Mouse (Mus musculus) testis, adult 2 months (tissue): ENCODE measurements around the gene Pkp3. TPM values are rescaled to one million over a fixed set of nuclear protein-coding genes. Genes with fewer than 3 reads are reported as not detected.

Experiments
- H3K27ac ChIP-seq: fragments of 200-500 bp; 2 replicates; pipeline ENCODE4 v1.5.1; 2012; ENCODE audit warnings: low read depth, low read length; ENCODE audit not compliant: control insufficient read depth, insufficient read depth
- H3K27me3 ChIP-seq: fragments of 200-500 bp; 2 replicates; pipeline ENCODE4 v1.6.1; 2012; ENCODE audit warnings: mild to moderate bottlenecking, low read length, moderate library complexity; ENCODE audit not compliant: control insufficient read depth, insufficient read depth
- H3K36me3 ChIP-seq: fragments of 200-500 bp; 2 replicates; pipeline ENCODE4 v1.6.1; 2012; ENCODE audit warnings: mild to moderate bottlenecking, low read length; ENCODE audit not compliant: control insufficient read depth, insufficient read depth
- H3K4me1 ChIP-seq: fragments of 200-500 bp; 2 replicates; pipeline ENCODE4 v1.6.1; 2012; ENCODE audit warnings: low read length; ENCODE audit not compliant: control insufficient read depth, insufficient read depth
- H3K4me3 ChIP-seq: fragments of 200-500 bp; 2 replicates; pipeline ENCODE4 v1.5.1; 2012; ENCODE audit warnings: low read depth, mild to moderate bottlenecking, low read length, moderate library complexity, mixed read lengths; ENCODE audit not compliant: control insufficient read depth
- CTCF ChIP-seq: fragments of 200-500 bp; IDR thresholded peaks from 2 replicates; pipeline ENCODE4 v1.5.1; 2012; ENCODE audit warnings: low read depth, mild to moderate bottlenecking, inconsistent platforms, low read length, moderate library complexity; ENCODE audit not compliant: control insufficient read depth, insufficient read depth, insufficient replicate concordance
- POLR2A ChIP-seq: fragments of 200-500 bp; IDR thresholded peaks from 2 replicates; pipeline ENCODE4 v1.6.1; 2012; ENCODE audit warnings: low read depth, mild to moderate bottlenecking, inconsistent platforms, low read length, moderate library complexity; ENCODE audit not compliant: control insufficient read depth
- polyA plus RNA-seq: library from polyadenylated mRNA; depleted of rRNA; stranded (reverse); fragments of >200 nt; gene quantifications from 2 replicates; pipeline ENCODE4 v1.2.3, GENCODE M21; 2012; rRNA removed

Gene Pkp3
- polyA plus RNA-seq, 1 experiment, result 0.83 TPM

DNA sequence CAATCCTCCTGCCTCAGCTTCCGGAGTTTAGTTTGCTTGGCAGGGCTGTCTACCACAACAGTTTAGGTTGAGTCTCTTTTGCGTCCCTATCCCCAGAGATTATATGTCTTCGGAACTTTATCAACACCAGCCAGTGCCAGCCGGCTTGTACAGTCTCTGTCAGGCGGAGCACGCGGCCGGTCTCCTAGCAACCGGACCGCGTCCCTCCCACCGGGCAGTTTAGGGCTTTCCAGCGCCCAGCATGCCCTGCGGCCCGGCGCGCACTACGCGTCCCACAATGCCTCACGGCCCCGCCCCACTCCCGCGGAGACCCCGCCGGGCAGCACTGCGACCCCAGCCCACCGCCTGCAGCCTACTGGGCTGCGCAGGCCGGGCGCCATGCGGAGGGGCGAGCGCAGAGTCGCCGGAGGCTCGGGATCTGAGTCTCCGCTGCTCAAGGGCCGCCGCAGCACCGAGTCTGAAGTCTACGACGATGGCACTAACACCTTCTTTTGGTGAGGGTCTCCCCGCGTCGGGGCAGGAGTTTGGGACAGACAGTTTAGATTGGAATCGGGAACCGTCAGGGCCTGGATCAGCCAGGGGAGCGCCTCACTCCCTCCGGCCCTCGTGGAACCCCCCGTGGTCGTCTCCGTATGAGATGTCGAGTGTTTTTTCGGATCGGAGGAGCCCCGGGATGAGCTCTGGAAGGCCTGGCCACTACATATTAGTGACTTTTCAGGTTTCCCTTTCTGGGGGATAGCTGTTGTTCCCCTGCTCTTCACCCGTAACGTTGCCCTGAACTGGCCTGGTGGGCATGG, 53.2 kb downstream of the Pkp3 start:
- peak overlapping the region; percentile 92 for H3K27ac ChIP-seq
- no peaks in the 10 kb centered on the region for H3K27me3 ChIP-seq
- no peaks in the 10 kb centered on the region; the same call in 1 of the 2 replicates for H3K4me1 ChIP-seq
- no peak; the same call in 1 of the 2 replicates for TF ChIP-seq CTCF
- TF ChIP-seq POLR2A, result peak; percentile 93
- H3K4me3 ChIP-seq, result peak overlapping the region; percentile 97
- peaks cover 1% of the 10 kb centered on the region; the same call in 1 of the 2 replicates for H3K36me3 ChIP-seq

DNA sequence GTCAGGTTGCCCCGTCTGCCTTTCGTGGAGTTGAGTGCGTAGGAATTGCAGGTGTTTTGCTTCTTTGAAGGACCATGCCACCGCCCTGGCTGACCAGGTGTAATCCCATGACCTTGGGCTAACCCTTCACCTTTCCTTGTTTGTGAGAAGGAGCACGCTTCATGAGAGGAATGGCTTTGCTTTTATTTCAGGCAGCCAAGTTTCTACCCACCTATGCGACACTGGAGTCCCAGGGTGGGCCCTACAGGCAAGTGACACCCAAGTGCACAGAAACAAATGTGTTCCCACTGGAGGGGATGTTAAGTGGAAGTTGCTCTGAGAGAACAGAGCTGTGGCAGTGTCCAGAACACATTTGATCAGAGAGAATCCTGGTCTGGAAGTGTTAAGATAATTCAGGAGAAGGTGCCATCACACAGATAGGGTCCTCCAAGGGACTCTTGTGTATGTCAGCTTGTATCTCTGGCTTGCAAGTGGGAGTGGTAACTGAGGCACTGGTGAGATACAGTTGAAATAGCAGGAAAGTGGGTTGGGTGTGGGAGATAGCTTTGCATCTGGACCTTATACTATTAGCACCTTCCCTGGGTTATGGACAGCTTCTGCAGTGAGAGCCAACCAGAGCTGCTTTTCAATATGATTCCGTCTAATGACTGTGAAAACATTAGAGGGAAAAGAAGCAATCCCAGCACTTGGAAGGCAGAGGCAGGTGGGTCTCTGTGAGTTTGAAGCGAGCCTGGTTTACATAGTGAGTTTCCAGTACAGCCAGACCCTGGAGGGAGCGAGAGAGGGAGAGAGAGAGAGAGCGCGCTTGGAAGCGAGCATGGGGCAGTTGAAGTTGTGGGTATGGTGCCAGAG, 54.1 kb downstream of the Pkp3 start:
- H3K27ac ChIP-seq, result peak overlapping the region; percentile 92; the same call in 1 of the 2 replicates
- peak overlapping the region; percentile 97 for H3K4me3 ChIP-seq
- peaks cover 1% of the 10 kb centered on the region; the same call in 1 of the 2 replicates for H3K36me3 ChIP-seq
- no peaks in the 10 kb centered on the region; the same call in 1 of the 2 replicates for H3K4me1 ChIP-seq
- H3K27me3 ChIP-seq, result no peaks in the 10 kb centered on the region
- TF ChIP-seq CTCF, result no peak
- TF ChIP-seq POLR2A, result no peak

Other genes with a start within 250 kb of the Pkp3 start
- 0.45 TPM in 1 of 2 replicates, not detected in the other for gene Urah, start 243.2 kb upstream of the Pkp3 start, polyA plus RNA-seq
- not detected in 2 replicates for gene Scgb1c1, start 232.7 kb upstream of the Pkp3 start, polyA plus RNA-seq
- 539 and 573 TPM in 2 replicates for gene Odf3, start 230.4 kb upstream of the Pkp3 start, polyA plus RNA-seq
- gene Gm45785, start 221.9 kb upstream of the Pkp3 start, polyA plus RNA-seq, result not detected in 2 replicates
- gene Ric8a, start 221.3 kb upstream of the Pkp3 start, polyA plus RNA-seq, result 33.7 and 34.5 TPM in 2 replicates
- gene Bet1l, start 220.6 kb upstream of the Pkp3 start, polyA plus RNA-seq, result 20.8 and 22.9 TPM in 2 replicates
- gene Psmd13, start 196.2 kb upstream of the Pkp3 start, polyA plus RNA-seq, result 74.8 and 77.4 TPM in 2 replicates
- gene Sirt3, start 195.9 kb upstream of the Pkp3 start, polyA plus RNA-seq, result 78.9 and 86.0 TPM in 2 replicates
- gene Cox8b, start 177.8 kb upstream of the Pkp3 start, polyA plus RNA-seq, result not detected in 2 replicates
- 0.08 and 0.23 TPM in 2 replicates for gene Nlrp6, start 157.3 kb upstream of the Pkp3 start, polyA plus RNA-seq
- 2.0 and 2.4 TPM in 2 replicates for gene Pgghg, start 136.8 kb upstream of the Pkp3 start, polyA plus RNA-seq
- 0.15 TPM in 1 of 2 replicates, not detected in the other for gene Ifitm5, start 127.9 kb upstream of the Pkp3 start, polyA plus RNA-seq
- not detected in 2 replicates for gene Gm45717, start 122.3 kb upstream of the Pkp3 start, polyA plus RNA-seq
- gene Ifitm2, start 122.2 kb upstream of the Pkp3 start, polyA plus RNA-seq, result 39.0 and 51.4 TPM in 2 replicates
- 3.0 and 6.9 TPM in 2 replicates for gene Ifitm1, start 111.0 kb upstream of the Pkp3 start, polyA plus RNA-seq
- 15.2 and 23.0 TPM in 2 replicates for gene Ifitm3, start 67.4 kb upstream of the Pkp3 start, polyA plus RNA-seq
- gene Ifitm6, start 60.3 kb upstream of the Pkp3 start, polyA plus RNA-seq, result 0.19 and 0.48 TPM in 2 replicates
- gene Gm17387, start 49.1 kb upstream of the Pkp3 start, polyA plus RNA-seq, result not detected in 2 replicates
- 18.0 and 23.7 TPM in 2 replicates for gene B4galnt4, start 17.1 kb upstream of the Pkp3 start, polyA plus RNA-seq
- gene Sigirr, start 22.4 kb downstream of the Pkp3 start, polyA plus RNA-seq, result 3.9 and 5.4 TPM in 2 replicates
- gene Ano9, start 39.6 kb downstream of the Pkp3 start, polyA plus RNA-seq, result 0.30 and 0.32 TPM in 2 replicates
- gene Ptdss2, start 44.2 kb downstream of the Pkp3 start, polyA plus RNA-seq, result 329 and 346 TPM in 2 replicates
- gene Rnh1, start 94.6 kb downstream of the Pkp3 start, polyA plus RNA-seq, result 16.6 and 16.7 TPM in 2 replicates
- gene Hras, start 115.8 kb downstream of the Pkp3 start, polyA plus RNA-seq, result 41.6 and 46.6 TPM in 2 replicates
- gene Lrrc56, start 115.9 kb downstream of the Pkp3 start, polyA plus RNA-seq, result 131 and 140 TPM in 2 replicates
- gene Lmntd2, start 135.9 kb downstream of the Pkp3 start, polyA plus RNA-seq, result 216 and 222 TPM in 2 replicates
- 33.5 and 41.7 TPM in 2 replicates for gene Rassf7, start 137.6 kb downstream of the Pkp3 start, polyA plus RNA-seq
- gene Phrf1, start 150.6 kb downstream of the Pkp3 start, polyA plus RNA-seq, result 17.6 and 19.0 TPM in 2 replicates
- gene Irf7, start 188.3 kb downstream of the Pkp3 start, polyA plus RNA-seq, result 2.3 and 2.4 TPM in 2 replicates
- 0.76 and 0.91 TPM in 2 replicates for gene Cdhr5, start 198.6 kb downstream of the Pkp3 start, polyA plus RNA-seq
- gene Sct, start 200.9 kb downstream of the Pkp3 start, polyA plus RNA-seq, result 6.4 and 8.6 TPM in 2 replicates
- 11.5 and 13.0 TPM in 2 replicates for gene Drd4, start 213.8 kb downstream of the Pkp3 start, polyA plus RNA-seq
- 8.3 and 9.1 TPM in 2 replicates for gene Deaf1, start 249.5 kb downstream of the Pkp3 start, polyA plus RNA-seq
- 42.3 and 44.2 TPM in 2 replicates for gene Tmem80, start 249.5 kb downstream of the Pkp3 start, polyA plus RNA-seq